Mouse (Mus musculus): ENCODE results near the gene Hist1h3d. TPM values are rescaled to one million over a fixed set of nuclear protein-coding genes. Genes with fewer than 3 reads are reported as not detected.

The Hist1h3d gene
- total and polyA plus RNA-seq, 3 experiments = 1.4 to 150 TPM; not detected in 1

- Histone ChIP-seq H3K79me2 (ENCODE audit: control insufficient read depth, insufficient read depth, low read length, poor library complexity) (no peaks in the 10 kb centered on the region), H3K27ac (ENCODE audit: control insufficient read depth, low read depth, low read length) (no peak overlapping the region), H3K9me3 (replicated peaks; ENCODE audit: insufficient read depth, low read length) (no peaks in the 10 kb centered on the region), H3K36me3 (ENCODE audit: control insufficient read depth in 1 of 2, insufficient read depth in 2 of 2, low read length in 2 of 2) (peaks cover 0 to 32% of the 10 kb centered on the region in 2 experiments; a peak in 2 of 4 replicates), H3K27me3 (ENCODE audit: control insufficient read depth in 1 of 2, insufficient read depth in 2 of 2, low read length in 2 of 2) (no peaks in the 10 kb centered on the region), H3K9ac (ENCODE audit: control insufficient read depth, low read depth, low read length, poor library complexity, severe bottlenecking) (no peak overlapping the region), H3K4me3 (ENCODE audit: control insufficient read depth in 1 of 2, insufficient read depth in 1 of 2, low read depth in 2 of 2, low read length in 2 of 2) (no peak overlapping the region), H3K4me1 (ENCODE audit: control insufficient read depth in 1 of 2, insufficient read depth in 2 of 2, low read length in 2 of 2) (peaks cover 15 to 32% of the 10 kb centered on the region in 2 experiments)
- no peak for DNase-seq (ENCODE audit: low read depth, low spot score)
- TF ChIP-seq HCFC1 (IDR thresholded peaks at IDR 0.05; ENCODE audit: low read depth, low read length) (no peak), USF1 (IDR thresholded peaks at IDR 0.05; ENCODE audit: low read depth, low read length) (no peak), POLR2AphosphoS2 (IDR thresholded peaks at IDR 0.05; ENCODE audit: low read length) (no peak), NRF1 (IDR thresholded peaks at IDR 0.05; ENCODE audit: insufficient read depth, low read depth, low read length, poor library complexity, severe bottlenecking) (no peak), NELFE (IDR thresholded peaks at IDR 0.05; ENCODE audit: low read depth, low read length) (no peak), GABPA (IDR thresholded peaks at IDR 0.05; ENCODE audit: low read depth, low read length) (no peak), MAFK (IDR thresholded peaks at IDR 0.05; ENCODE audit: borderline replicate concordance, low read depth, low read length) (no peak), BHLHE40 (IDR thresholded peaks at IDR 0.05; ENCODE audit: borderline replicate concordance, low read depth, low read length) (no peak)
These were observed 19.6 kb downstream of the Hist1h3d start for GRCm38 (mm10) chr13:23595185-23595584.

DNA sequence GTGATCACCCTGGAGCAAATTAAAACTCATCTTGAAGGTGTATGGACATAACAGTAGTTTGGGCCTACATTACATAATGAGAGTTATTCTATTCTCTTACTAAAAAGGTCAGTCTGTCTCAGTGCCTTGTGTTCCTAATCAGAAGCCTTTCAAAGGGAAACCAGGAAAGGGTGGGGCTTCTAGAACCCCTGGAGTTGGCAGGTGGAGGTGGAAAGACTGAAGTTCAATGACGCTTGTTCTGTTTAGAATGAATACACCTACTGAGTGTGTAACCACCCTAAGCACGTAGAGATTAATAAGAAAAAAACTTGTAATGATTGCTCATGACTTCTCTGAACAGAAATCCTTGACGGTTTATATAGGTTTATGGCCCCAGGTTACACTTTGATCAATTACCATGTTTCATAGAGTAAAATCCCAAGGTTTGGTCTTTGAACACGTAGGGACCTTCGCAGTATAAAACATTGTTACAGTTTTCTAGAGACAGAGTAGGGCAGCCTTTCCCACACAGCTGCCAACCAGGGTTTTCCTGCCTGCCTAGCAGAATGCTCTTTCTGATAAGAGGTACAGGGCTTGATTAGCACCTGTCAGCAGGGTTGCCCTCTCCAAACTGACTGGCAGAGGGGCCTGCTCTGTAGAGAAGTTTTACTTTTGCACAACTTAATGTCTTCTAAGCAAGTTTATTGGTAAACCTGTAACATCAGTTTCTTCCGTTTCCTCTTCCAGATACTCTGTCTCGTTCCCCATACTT lies 20.2 kb downstream of the Hist1h3d start:
- H3K9me3 ChIP-seq (replicated peaks; ENCODE audit: insufficient read depth, low read length) = no peaks in the 10 kb centered on the region
- no peaks in the 10 kb centered on the region for H3K27me3 ChIP-seq (ENCODE audit: control insufficient read depth in 1 of 2, insufficient read depth in 2 of 2, low read length in 2 of 2)
- H3K27ac ChIP-seq (ENCODE audit: control insufficient read depth, low read depth, low read length) = no peak overlapping the region
- H3K9ac ChIP-seq (ENCODE audit: control insufficient read depth, low read depth, low read length, poor library complexity, severe bottlenecking) = 0 out of 2 replicates have a peak overlapping the region, but pooled peaks have one; percentile 26
- no peak overlapping the region for H3K4me3 ChIP-seq (ENCODE audit: control insufficient read depth in 1 of 2, insufficient read depth in 1 of 2, low read depth in 2 of 2, low read length in 2 of 2)
- H3K79me2 ChIP-seq (ENCODE audit: control insufficient read depth, insufficient read depth, low read length, poor library complexity) = no peaks in the 10 kb centered on the region
- H3K36me3 ChIP-seq (ENCODE audit: control insufficient read depth in 1 of 2, insufficient read depth in 2 of 2, low read length in 2 of 2) = peaks cover 0 to 32% of the 10 kb centered on the region in 2 experiments; a peak in 2 of 4 replicates
- no peak for TF ChIP-seq CHD2 (IDR thresholded peaks at IDR 0.05; ENCODE audit: low read length)
- peak; percentile 88 for TF ChIP-seq TAL1 (IDR thresholded peaks at IDR 0.05; ENCODE audit: low read length)
- TF ChIP-seq UBTF (IDR thresholded peaks at IDR 0.05; ENCODE audit: borderline replicate concordance, insufficient read depth, low read depth, low read length) = no peak
- TF ChIP-seq TCF12 (IDR thresholded peaks at IDR 0.05; ENCODE audit: low read depth, low read length) = peak; percentile 67
- 0 out of 2 replicates have a peak, but pooled peaks have one; percentile 11 for TF ChIP-seq RCOR1 (IDR thresholded peaks at IDR 0.05; ENCODE audit: low read depth, low read length)
- no peak for TF ChIP-seq KAT2A (conservative IDR thresholded peaks at IDR 0.05; ENCODE audit: low read depth, low read length)
- no peak for TF ChIP-seq MYC (IDR thresholded peaks at IDR 0.05; ENCODE audit: low read depth, low read length)
- peak; percentile 26 to 74; a peak in 3 of 4 replicates for TF ChIP-seq EP300 (IDR thresholded peaks at IDR 0.05; ENCODE audit: low read depth in 1 of 2, low read length in 2 of 2)
- TF ChIP-seq GATA1 (IDR thresholded peaks at IDR 0.05; ENCODE audit: low read depth, low read length) = peak; percentile 38; the same call in 1 of the 2 replicates
- TF ChIP-seq HCFC1 (IDR thresholded peaks at IDR 0.05; ENCODE audit: low read depth, low read length) = no peak
- TF ChIP-seq ETS1 (IDR thresholded peaks at IDR 0.05; ENCODE audit: low read depth, low read length) = peak; percentile 37; the same call in 1 of the 2 replicates
- peak; percentile 49 for DNase-seq (ENCODE audit: low read depth, low spot score)
- peaks cover 15 to 32% of the 10 kb centered on the region in 2 experiments for H3K4me1 ChIP-seq (ENCODE audit: control insufficient read depth in 1 of 2, insufficient read depth in 2 of 2, low read length in 2 of 2)
